Mouse (Mus musculus) forebrain, embryonic 16.5 days (tissue): ENCODE data around the gene Gm17402. TPM values are rescaled to one million over a fixed set of nuclear protein-coding genes. Genes with fewer than 3 reads are reported as not detected.

Source experiments
- ATAC-seq: fragments of 200-750 bp; cut with Nextera tagmentation; 2 replicates; pipeline ENCODE4 v1.8.0; 2017; ENCODE audit warnings: mild to moderate bottlenecking, moderate library complexity
- H3K27ac ChIP-seq: fragments of 300-500 bp; sonication (generic); 2 replicates; pipeline ENCODE4 v1.5.1; 2014; ENCODE audit warnings: low read length, control low read depth
- H3K27me3 ChIP-seq: fragments of 300-500 bp; sonication (generic); replicated peaks from 2 replicates; pipeline ENCODE4 v1.6.1; 2014; ENCODE audit warnings: low read length; ENCODE audit not compliant: control insufficient read depth, insufficient read depth
- H3K36me3 ChIP-seq: fragments of 300-500 bp; sonication (generic); 2 replicates; pipeline ENCODE4 v1.6.1; 2014; ENCODE audit not compliant: control insufficient read depth, insufficient read depth
- H3K4me1 ChIP-seq: fragments of 300-500 bp; sonication (generic); replicated peaks from 2 replicates; pipeline ENCODE4 v1.6.1; 2014; ENCODE audit warnings: low read length; ENCODE audit not compliant: control insufficient read depth, insufficient read depth
- H3K4me2 ChIP-seq: fragments of 300-500 bp; sonication (generic); 2 replicates; pipeline ENCODE4 v1.6.1; 2014; ENCODE audit warnings: mild to moderate bottlenecking, low read length, control low read depth
- H3K4me3 ChIP-seq: fragments of 300-500 bp; sonication (generic); replicated peaks from 2 replicates; pipeline ENCODE4 v1.5.1; 2014; ENCODE audit warnings: mild to moderate bottlenecking, low read length, control low read depth
- H3K9ac ChIP-seq: fragments of 300-500 bp; sonication (generic); replicated peaks from 2 replicates; pipeline ENCODE4 v1.6.1; 2014; ENCODE audit warnings: low read depth, low read length, control low read depth
- H3K9me3 ChIP-seq: fragments of 300-500 bp; sonication (generic); 2 replicates; pipeline ENCODE4 v1.6.1; 2016; ENCODE audit warnings: low read length; ENCODE audit not compliant: control insufficient read depth
- WGBS: fragments of 180-500 bp; shearing (Covaris S2); extraction: QIAGEN DNeasy Blood & Tissue Kit; methylation state at CpG from one replicate; pipeline ENCODE4 v1.1.7; 2014; 5-methylcytosine and 5-hydroxymethylcytosine counted together
- polyA plus RNA-seq: library from polyadenylated mRNA; unstranded; fragments of >200 nt; fragmentation: Nextera tagmentation; extraction: Ambion mirVana; gene quantifications from 2 replicates; pipeline ENCODE4 v1.2.1, GENCODE M21; 2015

Gene Gm17402
- polyA plus RNA-seq, 1 experiment from 2014 or later, result not detected

- WGBS, result 75% methylated on average over 4 of the region's 4 CpGs
- H3K36me3 ChIP-seq, result no peaks in the 10 kb centered on the region
Observed at GRCm38 (mm10) chr3:67322422-67322821, 52.5 kb downstream of the Gm17402 start.

More at GRCm38 (mm10) chr3:67322422-67322821, 52.5 kb downstream of the Gm17402 start:
- H3K27me3 ChIP-seq, result no peaks in the 10 kb centered on the region
- H3K4me1 ChIP-seq, result no peaks in the 10 kb centered on the region
- no peak overlapping the region for H3K4me3 ChIP-seq
- H3K9me3 ChIP-seq, result no peaks in the 10 kb centered on the region
- no peak overlapping the region for H3K27ac ChIP-seq
- ATAC-seq, result no peak
- H3K9ac ChIP-seq, result no peak overlapping the region
- H3K4me2 ChIP-seq, result no peak overlapping the region

Other genes with a start within 250 kb of the Gm17402 start
- 14.2 and 14.3 TPM in 2 replicates for gene Mlf1, start 1.1 kb downstream of the Gm17402 start, polyA plus RNA-seq
- gene Gfm1, start 54.9 kb upstream of the Gm17402 start, polyA plus RNA-seq, result 33.6 and 38.2 TPM in 2 replicates
- gene Lxn, start 88.8 kb upstream of the Gm17402 start, polyA plus RNA-seq, result 70.4 and 70.5 TPM in 2 replicates
- gene Rarres1, start 140.4 kb upstream of the Gm17402 start, polyA plus RNA-seq, result 1.2 and 1.4 TPM in 2 replicates
- 35.5 and 45.2 TPM in 2 replicates for gene Mfsd1, start 207.6 kb upstream of the Gm17402 start, polyA plus RNA-seq